Mouse (Mus musculus): ENCODE data around the gene Cntnap2.
"Not testable (repeated sequence)": the region's sequence is repeated elsewhere in the genome, so short reads cannot be mapped to it uniquely, and the experiment has no call there.

The Cntnap2 gene

GRCm38 (mm10) chr6:47243863-47244606 lies 2184.9 kb downstream of the Cntnap2 start:
- DNase-seq (ENCODE audit: low spot score), result no peak

GRCm38 (mm10) chr6:47244642-47245041 lies 2185.5 kb downstream of the Cntnap2 start:
- no peak for DNase-seq (ENCODE audit: low spot score)

- DNase-seq (ENCODE audit: low spot score), result no peak
Measured at GRCm38 (mm10) chr6:47255270-47255669, 2196.1 kb downstream of the Cntnap2 start.

GRCm38 (mm10) chr6:47256227-47256887 lies 2197.2 kb downstream of the Cntnap2 start:
- DNase-seq (ENCODE audit: low spot score), result no peak

GRCm38 (mm10) chr6:47256918-47257506 lies 2197.9 kb downstream of the Cntnap2 start:
- no peak for DNase-seq (ENCODE audit: low spot score)

GRCm38 (mm10) chr6:47259626-47260114 lies 2200.5 kb downstream of the Cntnap2 start:
- DNase-seq (ENCODE audit: low spot score), result no peak

- no peak for DNase-seq (ENCODE audit: low spot score)
Measured at GRCm38 (mm10) chr6:47267236-47267635, 2208.1 kb downstream of the Cntnap2 start.

- no peak for DNase-seq (ENCODE audit: low spot score)
Measured at GRCm38 (mm10) chr6:47269455-47269854, 2210.3 kb downstream of the Cntnap2 start.

- DNase-seq (ENCODE audit: low spot score), result no peak
Measured at GRCm38 (mm10) chr6:47271576-47271975, 2212.4 kb downstream of the Cntnap2 start.

- DNase-seq (ENCODE audit: low spot score), result no peak
Measured at GRCm38 (mm10) chr6:47272606-47273575, 2213.7 kb downstream of the Cntnap2 start.

GRCm38 (mm10) chr6:47275065-47275464 lies 2215.9 kb downstream of the Cntnap2 start:
- DNase-seq (ENCODE audit: low spot score), result no peak

- DNase-seq (ENCODE audit: low spot score), result no peak
Measured at GRCm38 (mm10) chr6:47279183-47279582, 2220.0 kb downstream of the Cntnap2 start.

GRCm38 (mm10) chr6:47281584-47281983 lies 2222.4 kb downstream of the Cntnap2 start:
- DNase-seq (ENCODE audit: low spot score), result no peak

- DNase-seq (ENCODE audit: low spot score), result no peak
Measured at GRCm38 (mm10) chr6:47284794-47285193, 2225.6 kb downstream of the Cntnap2 start.

GRCm38 (mm10) chr6:47285742-47286141 lies 2226.6 kb downstream of the Cntnap2 start:
- DNase-seq (ENCODE audit: low spot score), result no peak

GRCm38 (mm10) chr6:47286247-47286967 lies 2227.2 kb downstream of the Cntnap2 start:
- DNase-seq (ENCODE audit: low spot score), result not testable (repeated sequence)

GRCm38 (mm10) chr6:47287722-47288121 lies 2228.6 kb downstream of the Cntnap2 start:
- no peak for DNase-seq (ENCODE audit: low spot score)

- DNase-seq (ENCODE audit: low spot score), result no peak
Measured at GRCm38 (mm10) chr6:47291973-47292372, 2232.8 kb downstream of the Cntnap2 start.

GRCm38 (mm10) chr6:47292437-47292836 lies 2233.3 kb downstream of the Cntnap2 start:
- no peak for DNase-seq (ENCODE audit: low spot score)

- no peak for DNase-seq (ENCODE audit: low spot score)
Measured at GRCm38 (mm10) chr6:47294433-47294832, 2235.3 kb downstream of the Cntnap2 start.

- no peak for DNase-seq (ENCODE audit: low spot score)
Measured at GRCm38 (mm10) chr6:47304848-47305490, 2245.8 kb downstream of the Cntnap2 start.
